Mouse (Mus musculus): ENCODE measurements around the gene Actg2. TPM values are rescaled to one million over a fixed set of nuclear protein-coding genes. Genes with fewer than 3 reads are reported as not detected.

The Actg2 gene
- polyA plus RNA-seq, 1 experiment from 2014 or later, result 172 TPM

GRCm38 (mm10) chr6:83555972-83556371 is 19.9 kb upstream of the Actg2 start:
- H3K27ac ChIP-seq, result no peak overlapping the region
- H3K9ac ChIP-seq, result no peak overlapping the region
- H3K36me3 ChIP-seq, result peaks cover 12% of the 10 kb centered on the region
- H3K4me1 ChIP-seq, result no peaks in the 10 kb centered on the region
- 65% methylated on average over 6 of the region's 6 CpGs for WGBS
- no peaks in the 10 kb centered on the region for H3K27me3 ChIP-seq
- ATAC-seq (ENCODE audit: borderline replicate concordance, extremely low read depth, low FRiP score, low TSS enrichment), result no peak
- no peak overlapping the region for H3K4me2 ChIP-seq
- H3K4me3 ChIP-seq, result no peak overlapping the region
- H3K9me3 ChIP-seq, result no peaks in the 10 kb centered on the region

GRCm38 (mm10) chr6:83548346-83548745 is 12.3 kb upstream of the Actg2 start:
- H3K4me1 ChIP-seq, result no peaks in the 10 kb centered on the region
- no peak overlapping the region for H3K9ac ChIP-seq
- no peak for ATAC-seq (ENCODE audit: borderline replicate concordance, extremely low read depth, low FRiP score, low TSS enrichment)
- H3K27ac ChIP-seq, result no peak overlapping the region
- no peaks in the 10 kb centered on the region for H3K27me3 ChIP-seq
- no peak overlapping the region for H3K4me3 ChIP-seq
- 38% methylated on average over 5 of the region's 5 CpGs for WGBS
- no peak overlapping the region for H3K4me2 ChIP-seq
- no peaks in the 10 kb centered on the region for H3K9me3 ChIP-seq
- peaks cover 15% of the 10 kb centered on the region for H3K36me3 ChIP-seq

GRCm38 (mm10) chr6:83545778-83546177 is 9.7 kb upstream of the Actg2 start:
- Histone ChIP-seq H3K4me2 (no peak overlapping the region), H3K36me3 (peaks cover 12% of the 10 kb centered on the region), H3K9ac (no peak overlapping the region), H3K27ac (no peak overlapping the region), H3K27me3 (no peaks in the 10 kb centered on the region), H3K9me3 (no peaks in the 10 kb centered on the region), H3K4me3 (no peak overlapping the region), H3K4me1 (peaks cover 9% of the 10 kb centered on the region)
- 81% methylated on average over 3 of the region's 3 CpGs for WGBS
- no peak for ATAC-seq (ENCODE audit: borderline replicate concordance, extremely low read depth, low FRiP score, low TSS enrichment)

- 56% methylated on average over 11 of the region's 11 CpGs for WGBS
- Histone ChIP-seq H3K4me2 (no peak overlapping the region), H3K9ac (no peak overlapping the region)
Measured at GRCm38 (mm10) chr6:83541756-83542456, 5.8 kb upstream of the Actg2 start.

GRCm38 (mm10) chr6:83540017-83540416 is 4.0 kb upstream of the Actg2 start:
- H3K27ac ChIP-seq, result peak overlapping the region; percentile 69
- 0 out of 2 replicates have a peak, but pooled peaks have one; percentile 16 for ATAC-seq (ENCODE audit: borderline replicate concordance, extremely low read depth, low FRiP score, low TSS enrichment)
- H3K9me3 ChIP-seq, result no peaks in the 10 kb centered on the region
- 25% methylated on average over 4 of the region's 4 CpGs for WGBS
- H3K36me3 ChIP-seq, result peaks cover 7% of the 10 kb centered on the region; the same call in 1 of the 2 replicates
- H3K4me1 ChIP-seq, result peaks cover 21% of the 10 kb centered on the region
- no peak overlapping the region for H3K4me2 ChIP-seq
- no peak overlapping the region for H3K9ac ChIP-seq
- no peaks in the 10 kb centered on the region for H3K27me3 ChIP-seq
- H3K4me3 ChIP-seq, result no peak overlapping the region

More at GRCm38 (mm10) chr6:83541756-83542456, 5.8 kb upstream of the Actg2 start:
- no peak overlapping the region for H3K4me3 ChIP-seq
- peak; percentile 64; the same call in 1 of the 2 replicates for ATAC-seq (ENCODE audit: borderline replicate concordance, extremely low read depth, low FRiP score, low TSS enrichment)
- H3K27me3 ChIP-seq, result no peaks in the 10 kb centered on the region
- peak overlapping the region; percentile 86 for H3K27ac ChIP-seq
- no peaks in the 10 kb centered on the region for H3K9me3 ChIP-seq
- peaks cover 16% of the 10 kb centered on the region for H3K4me1 ChIP-seq
- peaks cover 7% of the 10 kb centered on the region; the same call in 1 of the 2 replicates for H3K36me3 ChIP-seq

GRCm38 (mm10) chr6:83536795-83537059 is 662 bp upstream of the Actg2 start:
- Histone ChIP-seq H3K4me2 (no peak overlapping the region), H3K27ac (peak overlapping the region; percentile 73), H3K27me3 (no peaks in the 10 kb centered on the region), H3K36me3 (no peaks in the 10 kb centered on the region), H3K9me3 (no peaks in the 10 kb centered on the region), H3K4me3 (no peak overlapping the region), H3K9ac (no peak overlapping the region), H3K4me1 (peaks cover 17% of the 10 kb centered on the region)
- WGBS, result 37% methylated on average over 6 of the region's 6 CpGs
- no peak for ATAC-seq (ENCODE audit: borderline replicate concordance, extremely low read depth, low FRiP score, low TSS enrichment)

- Histone ChIP-seq H3K27ac (no peak overlapping the region), H3K9ac (0 out of 2 replicates have a peak overlapping the region, but pooled peaks have one; percentile 4), H3K4me3 (no peak overlapping the region), H3K4me2 (no peak overlapping the region), H3K9me3 (no peaks in the 10 kb centered on the region), H3K4me1 (peaks cover 6% of the 10 kb centered on the region; the same call in 1 of the 2 replicates), H3K27me3 (no peaks in the 10 kb centered on the region), H3K36me3 (no peaks in the 10 kb centered on the region)
- WGBS, result 53% methylated on average over 2 of the region's 2 CpGs
- no peak for ATAC-seq (ENCODE audit: borderline replicate concordance, extremely low read depth, low FRiP score, low TSS enrichment)
Measured at GRCm38 (mm10) chr6:83532608-83533007, 3.5 kb downstream of the Actg2 start.

GRCm38 (mm10) chr6:83523194-83523593 is 12.9 kb downstream of the Actg2 start:
- WGBS, result 29% methylated on average over 6 of the region's 6 CpGs
- Histone ChIP-seq H3K4me1 (no peaks in the 10 kb centered on the region), H3K27me3 (no peaks in the 10 kb centered on the region), H3K36me3 (no peaks in the 10 kb centered on the region), H3K9ac (no peak overlapping the region), H3K27ac (no peak overlapping the region), H3K4me3 (no peak overlapping the region), H3K9me3 (no peaks in the 10 kb centered on the region), H3K4me2 (no peak overlapping the region)
- no peak for ATAC-seq (ENCODE audit: borderline replicate concordance, extremely low read depth, low FRiP score, low TSS enrichment)

GRCm38 (mm10) chr6:83521784-83522183 is 14.3 kb downstream of the Actg2 start:
- Histone ChIP-seq H3K9me3 (no peaks in the 10 kb centered on the region), H3K27me3 (no peaks in the 10 kb centered on the region), H3K4me1 (no peaks in the 10 kb centered on the region), H3K27ac (no peak overlapping the region), H3K9ac (no peak overlapping the region), H3K4me2 (no peak overlapping the region), H3K4me3 (no peak overlapping the region), H3K36me3 (no peaks in the 10 kb centered on the region)
- WGBS, result 50% methylated on average over 6 of the region's 6 CpGs
- no peak for ATAC-seq (ENCODE audit: borderline replicate concordance, extremely low read depth, low FRiP score, low TSS enrichment)

GRCm38 (mm10) chr6:83518637-83519036 is 17.4 kb downstream of the Actg2 start:
- Histone ChIP-seq H3K36me3 (no peaks in the 10 kb centered on the region), H3K27ac (no peak overlapping the region), H3K4me1 (no peaks in the 10 kb centered on the region), H3K4me3 (no peak overlapping the region), H3K4me2 (no peak overlapping the region), H3K27me3 (no peaks in the 10 kb centered on the region), H3K9ac (no peak overlapping the region), H3K9me3 (no peaks in the 10 kb centered on the region)
- no peak for ATAC-seq (ENCODE audit: borderline replicate concordance, extremely low read depth, low FRiP score, low TSS enrichment)
- WGBS, result 75% methylated on average over 3 of the region's 3 CpGs

- no peaks in the 10 kb centered on the region for H3K4me1 ChIP-seq
- no peak for ATAC-seq (ENCODE audit: borderline replicate concordance, extremely low read depth, low FRiP score, low TSS enrichment)
- no peaks in the 10 kb centered on the region for H3K9me3 ChIP-seq
- WGBS, result 62% methylated on average over 3 of the region's 3 CpGs
- no peaks in the 10 kb centered on the region for H3K36me3 ChIP-seq
- H3K4me2 ChIP-seq, result no peak overlapping the region
- H3K27me3 ChIP-seq, result no peaks in the 10 kb centered on the region
- no peak overlapping the region for H3K27ac ChIP-seq
- H3K9ac ChIP-seq, result no peak overlapping the region
- H3K4me3 ChIP-seq, result no peak overlapping the region
Measured at GRCm38 (mm10) chr6:83515172-83515571, 20.9 kb downstream of the Actg2 start.

- 0 out of 2 replicates have a peak, but pooled peaks cover under 1% of the 10 kb centered on the region for H3K4me1 ChIP-seq
- H3K36me3 ChIP-seq, result no peaks in the 10 kb centered on the region
- no peak overlapping the region for H3K4me3 ChIP-seq
- WGBS, result 16% methylated on average over 1 of the region's 1 CpGs
- no peaks in the 10 kb centered on the region for H3K27me3 ChIP-seq
- no peak overlapping the region for H3K27ac ChIP-seq
- H3K4me2 ChIP-seq, result no peak overlapping the region
- no peaks in the 10 kb centered on the region for H3K9me3 ChIP-seq
- no peak; the same call in 1 of the 2 replicates for ATAC-seq (ENCODE audit: borderline replicate concordance, extremely low read depth, low FRiP score, low TSS enrichment)
- no peak overlapping the region for H3K9ac ChIP-seq
Measured at GRCm38 (mm10) chr6:83512495-83512894, 23.6 kb downstream of the Actg2 start.

Data from lung, embryonic 15.5 days (tissue).